ENCODE assay signal across 23 mouse cellular contexts in genomic region chr5:64673861-64674260, GRCm38 (mm10).
"Had no signal": no experiment of that assay in that cellular context is flagged by ENCODE, and none has a peak within 500 bp of the region (broad histone marks: within the 10 kb centered on the region; RNA-seq: fewer than 3 reads in every experiment).

No protein-coding gene starts in this region.

- H3K36me3 ChIP-seq: forebrain, embryonic 15.5 days; heart, embryonic 13.5 days; heart, embryonic 15.5 days; hindbrain, embryonic 13.5 days; hindbrain, embryonic 15.5 days; limb, embryonic 13.5 days; limb, embryonic 15.5 days; liver, embryonic 12.5 days had no signal

- H3K4me2 ChIP-seq: forebrain, embryonic 15.5 days; heart, embryonic 11.5 days; heart, embryonic 13.5 days; heart, embryonic 15.5 days; hindbrain, embryonic 13.5 days; hindbrain, embryonic 15.5 days; limb, embryonic 13.5 days; limb, embryonic 15.5 days; liver, embryonic 12.5 days had no signal

- ATAC-seq: forebrain, embryonic 15.5 days; forebrain, postnatal 0 days; hindbrain, postnatal 0 days; intestine, embryonic 16.5 days; liver, embryonic 12.5 days had no signal

- H3K27me3 ChIP-seq: forebrain, embryonic 15.5 days; heart, embryonic 13.5 days; heart, embryonic 15.5 days; hindbrain, embryonic 13.5 days; hindbrain, embryonic 15.5 days; limb, embryonic 13.5 days; limb, embryonic 15.5 days; liver, embryonic 12.5 days had no signal

- H3K9ac ChIP-seq: forebrain, embryonic 15.5 days; forebrain, postnatal 0 days; heart, embryonic 13.5 days; heart, embryonic 15.5 days; hindbrain, embryonic 13.5 days; hindbrain, embryonic 15.5 days; limb, embryonic 13.5 days; limb, embryonic 15.5 days; liver, embryonic 12.5 days; liver, embryonic 14.5 days had no signal

- H3K27ac ChIP-seq: forebrain, embryonic 15.5 days; heart, adult 2 months; heart, embryonic 13.5 days; heart, embryonic 15.5 days; hindbrain, embryonic 13.5 days; hindbrain, embryonic 15.5 days; hindbrain, postnatal 0 days; limb, embryonic 13.5 days; limb, embryonic 15.5 days; liver, embryonic 12.5 days; liver, embryonic 14.5 days had no signal

- DNase-seq: forebrain, postnatal 0 days; gastrocnemius, postnatal 14 days; gastrocnemius, postnatal 36 days; heart, adult 11 months; heart, adult 2 months; heart, postnatal 14 days; heart, postnatal 36 days; layer of hippocampus, adult 9-11 months; layer of hippocampus, postnatal 36 days; left cerebral cortex, postnatal 4 days; lung, adult 18-20 months had no signal

- H3K9me3 ChIP-seq: forebrain, embryonic 15.5 days; heart, embryonic 13.5 days; heart, embryonic 15.5 days; hindbrain, embryonic 13.5 days; hindbrain, embryonic 15.5 days; limb, embryonic 15.5 days; liver, embryonic 12.5 days had no signal

- H3K4me3 ChIP-seq: forebrain, embryonic 15.5 days; heart, adult 2 months; heart, embryonic 13.5 days; heart, embryonic 15.5 days; hindbrain, embryonic 13.5 days; hindbrain, embryonic 15.5 days; limb, embryonic 13.5 days; limb, embryonic 15.5 days; liver, embryonic 12.5 days had no signal

- H3K4me1 ChIP-seq: forebrain, embryonic 15.5 days; heart, embryonic 13.5 days; heart, embryonic 15.5 days; hindbrain, embryonic 13.5 days; hindbrain, embryonic 15.5 days; limb, embryonic 13.5 days; limb, embryonic 15.5 days had no signal
